Mouse (Mus musculus): ENCODE data around the gene Sdsl.

DNA sequence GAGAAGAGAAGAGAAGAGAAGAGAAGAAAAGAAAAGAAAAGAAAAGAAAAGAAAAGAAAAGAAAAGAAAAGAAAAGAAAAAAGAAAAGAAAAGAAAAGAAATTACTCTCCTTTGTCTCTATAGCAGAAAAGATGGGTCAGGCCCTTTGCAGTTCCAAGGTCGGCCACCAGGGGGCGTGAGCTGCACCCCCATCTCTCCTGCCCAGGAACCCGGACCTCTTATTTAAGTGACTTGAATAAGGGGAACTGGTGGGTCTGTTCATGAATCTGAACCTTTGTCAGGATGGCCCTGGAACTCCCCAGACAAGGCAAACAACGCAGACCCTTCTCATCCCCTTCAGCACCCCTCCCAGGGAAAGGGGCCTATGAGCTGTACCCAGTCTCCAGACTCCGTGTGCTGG is 7.5 kb downstream of the Sdsl start:
- TF ChIP-seq CTCF (conservative IDR thresholded peaks at IDR 0.05; ENCODE audit: insufficient read depth, insufficient read length, low read depth, low read length) (peak; percentile 52), POLR2A (IDR thresholded peaks at IDR 0.05; ENCODE audit: low read depth, low read length) (no peak)

All from kidney, adult 2 months (tissue).